Mouse (Mus musculus): ENCODE results near the gene Gm3618. TPM values are rescaled to one million over a fixed set of nuclear protein-coding genes. Genes with fewer than 3 reads are reported as not detected.
"Not testable (repeated sequence)": the region's sequence is repeated elsewhere in the genome, so short reads cannot be mapped to it uniquely, and the experiment has no call there.

Gm3618 gene
- total RNA-seq (2021), result not detected
- long read RNA-seq, result 0 reads

DNA sequence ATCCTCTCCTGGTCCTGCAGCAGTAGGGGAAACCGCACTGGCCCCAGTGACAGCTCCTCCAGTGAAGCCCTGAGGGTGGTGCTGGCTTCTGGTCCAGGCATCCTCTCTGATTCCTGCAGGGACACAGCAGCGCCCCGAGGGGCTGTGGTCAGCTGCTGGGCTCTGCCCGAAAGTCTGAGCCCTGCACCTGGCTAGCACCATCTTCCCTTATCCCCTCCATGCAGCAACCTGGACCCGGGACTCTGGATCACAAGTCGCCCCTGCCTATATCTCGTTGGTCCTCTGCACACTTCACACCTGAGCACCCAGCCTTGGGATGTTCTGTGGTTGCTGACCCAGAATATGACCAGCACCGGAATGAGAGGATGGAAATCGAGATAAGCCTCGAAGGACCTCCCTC is at the start of gene Gm3618:
Gene Gm3618 (minus strand): TSS at position 101 of the 400 bp plus-strand sequence.
- DNase-seq (ENCODE audit: low spot score in 2 of 2), result not testable (repeated sequence)

DNA sequence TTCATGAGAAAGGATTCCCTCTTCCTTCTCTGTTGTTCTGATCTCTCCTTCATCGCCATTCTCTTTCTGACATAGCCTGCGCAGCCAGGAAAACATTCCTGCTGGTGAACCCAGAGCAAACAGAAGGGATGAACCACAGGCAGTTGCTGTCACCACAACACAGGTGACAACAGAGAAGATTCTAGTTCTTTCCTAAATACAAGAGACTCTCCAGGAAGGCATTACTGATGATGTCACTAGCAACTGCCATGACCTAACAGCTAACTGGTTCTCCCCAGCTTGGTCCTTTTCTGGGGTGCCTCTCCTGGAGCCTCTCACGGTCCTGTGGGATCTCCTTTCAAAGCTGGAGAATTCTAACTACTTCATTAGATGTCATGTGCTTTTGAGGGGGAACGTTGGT is 46.7 kb upstream of the Gm3618 start, which contains the start of gene Gm16440:
Gene Gm16440 (minus strand): TSS at position 101 of the 400 bp plus-strand sequence.
- not testable (repeated sequence) for DNase-seq (ENCODE audit: low spot score in 2 of 2)

DNA sequence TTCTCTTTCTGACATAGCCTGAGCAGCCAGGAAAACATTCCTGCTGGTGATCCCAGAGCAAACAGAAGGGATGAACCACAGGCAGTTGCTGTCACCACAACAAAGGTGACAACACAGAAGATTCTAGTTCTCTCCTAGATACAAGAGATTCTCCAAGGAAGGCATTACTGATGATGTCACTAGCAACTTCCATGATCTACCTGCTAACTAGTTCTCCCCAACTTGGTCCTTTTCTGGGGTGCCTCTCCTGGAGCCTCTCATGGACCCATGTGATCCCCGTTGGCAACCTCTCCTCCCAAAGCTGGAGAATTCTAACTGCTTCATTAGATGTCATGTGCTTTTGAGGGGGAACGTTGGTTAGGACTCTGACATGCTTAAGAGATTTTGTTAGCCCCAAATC is 38.7 kb downstream of the Gm3618 start, which contains the start of gene Gm21103:
Gene Gm21103 (minus strand): TSS at position 101 of the 400 bp plus-strand sequence.
- DNase-seq (ENCODE audit: low spot score in 2 of 2), result not testable (repeated sequence)

DNA sequence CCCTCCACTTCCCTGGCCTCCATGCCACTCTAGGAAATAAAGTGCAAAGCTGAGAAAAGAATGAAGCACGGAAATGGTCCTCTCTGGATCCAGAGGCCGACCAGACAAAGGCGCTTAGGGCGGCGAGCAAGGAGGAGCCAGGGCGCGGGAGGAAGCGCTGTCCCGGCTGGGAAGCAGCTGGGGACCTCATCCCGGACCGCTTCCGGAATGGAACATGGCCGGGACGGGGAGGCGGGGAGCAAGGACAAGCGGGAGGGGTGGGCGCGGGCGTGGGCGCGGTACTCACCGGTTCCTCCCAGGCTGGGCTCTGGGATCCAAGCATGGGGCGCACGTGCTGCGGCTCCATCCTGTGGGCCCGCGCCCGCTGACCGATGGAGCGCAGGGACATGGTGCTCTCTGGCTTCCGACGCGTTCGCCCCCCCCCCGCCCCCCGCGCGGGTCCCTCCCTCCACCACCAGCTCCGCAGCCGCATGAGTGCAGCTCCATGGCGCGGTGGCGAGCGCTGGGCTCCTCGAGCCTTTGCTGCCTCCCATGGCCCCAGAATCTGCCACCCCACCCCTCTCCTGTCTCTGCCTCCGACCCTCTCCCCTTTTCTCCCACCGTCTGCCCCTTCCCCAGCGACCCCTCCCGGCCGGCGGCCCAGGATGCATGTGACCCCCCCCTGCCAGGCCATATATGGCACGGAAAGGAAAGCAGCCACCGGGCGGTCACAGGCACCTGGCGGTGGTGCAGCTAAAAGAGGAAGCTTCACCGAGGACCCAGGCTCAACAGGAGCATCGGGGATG is 56.4 kb downstream of the Gm3618 start, which contains the start of gene Gm3411:
Gene Gm3411 (minus strand): TSS at position 320 of the 785 bp plus-strand sequence.
- peak; percentile 6 to 8 for DNase-seq (ENCODE audit: low spot score in 2 of 2)

Other genes with a start within 250 kb of the Gm3618 start
- under 1 TPM in 1 of 2 experiments, not detected in 1; 0.23 TPM for gene Gm8206, start 249.7 kb downstream of the Gm3618 start, total RNA-seq (2021)
- under 1 TPM; 0.72 to 0.74 TPM for gene Gm3468, start 235.0 kb downstream of the Gm3618 start, total RNA-seq (2021)
- gene Gm3476, start 217.9 kb downstream of the Gm3618 start, total RNA-seq (2021), result not detected
- 1 to 10 TPM; 1.2 TPM for gene Gm21560, start 124.4 kb downstream of the Gm3618 start, total RNA-seq (2021)
- 1 to 10 TPM; 2.2 to 2.5 TPM for gene Gm3411, start 56.4 kb downstream of the Gm3618 start, total RNA-seq (2021)
- gene Gm21103, start 38.8 kb downstream of the Gm3618 start, total RNA-seq (2021), result not detected
- gene Gm16440, start 46.6 kb upstream of the Gm3618 start, total RNA-seq (2021), result not detected
- under 1 TPM in 1 of 2 experiments, not detected in 1; 0.57 TPM for gene Gm3591, start 68.8 kb upstream of the Gm3618 start, total RNA-seq (2021)
- not detected for gene Gm3594, start 100.9 kb upstream of the Gm3618 start, total RNA-seq (2021)
- gene Gm8356, start 193.6 kb upstream of the Gm3618 start, total RNA-seq (2021), result not detected
- under 1 TPM; 0.41 to 0.62 TPM for gene Gm3629, start 246.9 kb upstream of the Gm3618 start, total RNA-seq (2021)

Data from layer of hippocampus, adult 18-20 months (tissue).